Mouse (Mus musculus) stomach, embryonic 15.5 days (tissue): Measurements from ENCODE around the gene Hnrnpll. TPM values are rescaled to one million over a fixed set of nuclear protein-coding genes. Genes with fewer than 3 reads are reported as not detected.

Source experiments
- ATAC-seq: fragments of 200-750 bp; cut with Nextera tagmentation; 2 replicates; pipeline ENCODE4 v1.8.0; 2017; ENCODE audit warnings: low read depth, moderate number of reproducible peaks, moderate TSS enrichment; ENCODE audit not compliant: insufficient read depth, low FRiP score
- H3K27ac ChIP-seq: fragments of 300-500 bp; sonication (generic); 2 replicates; pipeline ENCODE4 v1.5.1; 2015; ENCODE audit warnings: mild to moderate bottlenecking, inconsistent platforms
- H3K27me3 ChIP-seq: fragments of 300-500 bp; sonication (generic); replicated peaks from 2 replicates; pipeline ENCODE4 v1.6.1; 2015; ENCODE audit warnings: inconsistent platforms
- H3K36me3 ChIP-seq: fragments of 300-500 bp; sonication (generic); 2 replicates; pipeline ENCODE4 v1.6.1; 2015; ENCODE audit warnings: inconsistent platforms
- H3K4me1 ChIP-seq: fragments of 300-500 bp; sonication (generic); 2 replicates; pipeline ENCODE4 v1.6.1; 2015; ENCODE audit warnings: inconsistent platforms
- H3K4me2 ChIP-seq: fragments of 300-500 bp; sonication (generic); 2 replicates; pipeline ENCODE4 v1.6.1; 2015; ENCODE audit warnings: mild to moderate bottlenecking, inconsistent platforms
- H3K4me3 ChIP-seq: fragments of 300-500 bp; sonication (generic); replicated peaks from 2 replicates; pipeline ENCODE4 v1.5.1; 2015; ENCODE audit warnings: inconsistent platforms
- H3K9ac ChIP-seq: fragments of 300-500 bp; sonication (generic); 2 replicates; pipeline ENCODE4 v1.6.1; 2015; ENCODE audit warnings: inconsistent platforms
- H3K9me3 ChIP-seq: fragments of 300-500 bp; sonication (generic); 2 replicates; pipeline ENCODE4 v1.6.1; 2016; ENCODE audit warnings: inconsistent platforms
- WGBS: fragments of 180-500 bp; shearing (Covaris S2); methylation state at CpG from one replicate; pipeline ENCODE4 v1.1.7; 2015; 5-methylcytosine and 5-hydroxymethylcytosine counted together
- polyA plus RNA-seq: library from polyadenylated mRNA; unstranded; fragments of >200 nt; fragmentation: Nextera tagmentation; extraction: Ambion mirVana; gene quantifications from 2 replicates; pipeline ENCODE4 v1.2.1, GENCODE M21; 2015

The Hnrnpll gene
- polyA plus RNA-seq, 1 experiment from 2014 or later = 55.8 TPM

- 64% methylated on average over 9 of the region's 9 CpGs for WGBS
- Histone ChIP-seq H3K4me2 (no peak overlapping the region), H3K27me3 (no peaks in the 10 kb centered on the region), H3K9ac (no peak overlapping the region), H3K4me1 (no peaks in the 10 kb centered on the region), H3K27ac (no peak overlapping the region), H3K9me3 (no peaks in the 10 kb centered on the region), H3K4me3 (no peak overlapping the region), H3K36me3 (no peaks in the 10 kb centered on the region)
- ATAC-seq = no peak
These were observed 22.3 kb upstream of the Hnrnpll start for GRCm38 (mm10) chr17:80084424-80084823.

GRCm38 (mm10) chr17:80083223-80083622 is 21.1 kb upstream of the Hnrnpll start:
- no peaks in the 10 kb centered on the region for H3K9me3 ChIP-seq
- H3K27me3 ChIP-seq = no peaks in the 10 kb centered on the region
- no peak for ATAC-seq
- no peak overlapping the region for H3K9ac ChIP-seq
- H3K4me3 ChIP-seq = no peak overlapping the region
- H3K36me3 ChIP-seq = no peaks in the 10 kb centered on the region
- no peaks in the 10 kb centered on the region for H3K4me1 ChIP-seq
- no peak overlapping the region for H3K4me2 ChIP-seq
- WGBS = 72% methylated on average over 6 of the region's 6 CpGs
- no peak overlapping the region for H3K27ac ChIP-seq

- no peak overlapping the region for H3K4me2 ChIP-seq
- no peaks in the 10 kb centered on the region for H3K4me1 ChIP-seq
- no peak overlapping the region for H3K9ac ChIP-seq
- H3K27me3 ChIP-seq = no peaks in the 10 kb centered on the region
- H3K27ac ChIP-seq = no peak overlapping the region
- H3K9me3 ChIP-seq = no peaks in the 10 kb centered on the region
- no peak overlapping the region for H3K4me3 ChIP-seq
- WGBS = 84% methylated on average over 4 of the region's 4 CpGs
- no peak for ATAC-seq
- no peaks in the 10 kb centered on the region for H3K36me3 ChIP-seq
These were observed 16.6 kb upstream of the Hnrnpll start for GRCm38 (mm10) chr17:80078726-80079125.

GRCm38 (mm10) chr17:80067257-80067656 is 5.1 kb upstream of the Hnrnpll start:
- H3K4me2 ChIP-seq = no peak overlapping the region
- 84% methylated on average over 5 of the region's 6 CpGs for WGBS
- no peaks in the 10 kb centered on the region for H3K9me3 ChIP-seq
- no peaks in the 10 kb centered on the region for H3K36me3 ChIP-seq
- ATAC-seq = no peak
- no peak overlapping the region for H3K4me3 ChIP-seq
- no peak overlapping the region for H3K9ac ChIP-seq
- H3K27ac ChIP-seq = no peak overlapping the region
- no peaks in the 10 kb centered on the region for H3K27me3 ChIP-seq
- H3K4me1 ChIP-seq = no peaks in the 10 kb centered on the region

- Histone ChIP-seq H3K27me3 (no peaks in the 10 kb centered on the region), H3K9me3 (no peaks in the 10 kb centered on the region), H3K27ac (no peak overlapping the region), H3K4me3 (no peak overlapping the region), H3K4me1 (no peaks in the 10 kb centered on the region), H3K36me3 (no peaks in the 10 kb centered on the region), H3K4me2 (no peak overlapping the region), H3K9ac (no peak overlapping the region)
- 79% methylated on average over 8 of the region's 8 CpGs for WGBS
- no peak for ATAC-seq
These were observed 1.8 kb upstream of the Hnrnpll start for GRCm38 (mm10) chr17:80063840-80064495.

GRCm38 (mm10) chr17:80063386-80063785 is 1.3 kb upstream of the Hnrnpll start:
- no peak overlapping the region for H3K4me2 ChIP-seq
- no peaks in the 10 kb centered on the region for H3K27me3 ChIP-seq
- no peaks in the 10 kb centered on the region for H3K9me3 ChIP-seq
- no peak overlapping the region for H3K9ac ChIP-seq
- no peak overlapping the region for H3K27ac ChIP-seq
- ATAC-seq = no peak
- 70% methylated on average over 10 of the region's 10 CpGs for WGBS
- no peak overlapping the region for H3K4me3 ChIP-seq
- no peaks in the 10 kb centered on the region for H3K36me3 ChIP-seq
- H3K4me1 ChIP-seq = no peaks in the 10 kb centered on the region

GRCm38 (mm10) chr17:80062620-80063010 is 481 bp upstream of the Hnrnpll start:
- Histone ChIP-seq H3K36me3 (no peaks in the 10 kb centered on the region), H3K4me3 (peak overlapping the region; percentile 98), H3K9ac (peak overlapping the region; percentile 63), H3K4me1 (no peaks in the 10 kb centered on the region), H3K27ac (peak overlapping the region; percentile 99), H3K9me3 (no peaks in the 10 kb centered on the region), H3K27me3 (no peaks in the 10 kb centered on the region), H3K4me2 (peak overlapping the region; percentile 81)
- whole genome bisulfite sequencing = under 1% methylated on average over 15 of the region's 15 CpGs
- ATAC-seq = no peak

GRCm38 (mm10) chr17:80060828-80061782 is 1.0 kb downstream of the Hnrnpll start:
- Histone ChIP-seq H3K27ac (peak overlapping the region; percentile 99), H3K4me3 (peak overlapping the region; percentile 98), H3K9ac (peak overlapping the region; percentile 99), H3K9me3 (no peaks in the 10 kb centered on the region), H3K36me3 (no peaks in the 10 kb centered on the region), H3K4me1 (no peaks in the 10 kb centered on the region; the same call in 1 of the 2 replicates), H3K4me2 (peak overlapping the region; percentile 81), H3K27me3 (no peaks in the 10 kb centered on the region)
- under 1% methylated on average over 62 of the region's 83 CpGs for WGBS
- no peak for ATAC-seq

GRCm38 (mm10) chr17:80060151-80060550 is 2.0 kb downstream of the Hnrnpll start:
- Histone ChIP-seq H3K4me1 (no peaks in the 10 kb centered on the region; the same call in 1 of the 2 replicates), H3K9ac (no peak overlapping the region), H3K4me3 (peak overlapping the region; percentile 98), H3K27ac (no peak overlapping the region), H3K27me3 (no peaks in the 10 kb centered on the region), H3K4me2 (peak overlapping the region; percentile 81), H3K9me3 (no peaks in the 10 kb centered on the region), H3K36me3 (no peaks in the 10 kb centered on the region)
- ATAC-seq = no peak
- 13% methylated on average over 5 of the region's 5 CpGs for WGBS

- WGBS = 10% methylated on average over 1 of the region's 1 CpGs
- Histone ChIP-seq H3K4me1 (no peaks in the 10 kb centered on the region; the same call in 1 of the 2 replicates), H3K4me3 (peak overlapping the region; percentile 98), H3K9me3 (no peaks in the 10 kb centered on the region), H3K9ac (no peak overlapping the region), H3K36me3 (no peaks in the 10 kb centered on the region), H3K4me2 (peak overlapping the region; percentile 81), H3K27ac (no peak overlapping the region), H3K27me3 (no peaks in the 10 kb centered on the region)
- no peak for ATAC-seq
These were observed 2.4 kb downstream of the Hnrnpll start for GRCm38 (mm10) chr17:80059731-80060130.

- no peak overlapping the region for H3K9ac ChIP-seq
- no peak overlapping the region for H3K4me2 ChIP-seq
- H3K4me1 ChIP-seq = no peaks in the 10 kb centered on the region; the same call in 1 of the 2 replicates
- H3K27ac ChIP-seq = no peak overlapping the region
- ATAC-seq = no peak
- no peak overlapping the region for H3K4me3 ChIP-seq
- no peaks in the 10 kb centered on the region for H3K36me3 ChIP-seq
- H3K9me3 ChIP-seq = no peaks in the 10 kb centered on the region
- no peaks in the 10 kb centered on the region for H3K27me3 ChIP-seq
- WGBS = 37% methylated on average over 1 of the region's 1 CpGs
These were observed 3.6 kb downstream of the Hnrnpll start for GRCm38 (mm10) chr17:80058501-80058900.
